Mouse (Mus musculus) olfactory bulb, adult 2 months (tissue): Measurements from ENCODE around the gene Slc35d1.

Source experiments
- CTCF ChIP-seq: fragments of 200-500 bp; IDR thresholded peaks from 2 replicates; pipeline ENCODE4 v1.5.1; 2012; ENCODE audit warnings: low read depth, mild to moderate bottlenecking, low read length, moderate library complexity; ENCODE audit not compliant: insufficient read depth
- POLR2A ChIP-seq: fragments of 200-500 bp; IDR thresholded peaks from 2 replicates; pipeline ENCODE4 v1.6.1; 2012; ENCODE audit warnings: mild to moderate bottlenecking, low read depth, low read length, moderate library complexity; ENCODE audit not compliant: insufficient read depth

DNA sequence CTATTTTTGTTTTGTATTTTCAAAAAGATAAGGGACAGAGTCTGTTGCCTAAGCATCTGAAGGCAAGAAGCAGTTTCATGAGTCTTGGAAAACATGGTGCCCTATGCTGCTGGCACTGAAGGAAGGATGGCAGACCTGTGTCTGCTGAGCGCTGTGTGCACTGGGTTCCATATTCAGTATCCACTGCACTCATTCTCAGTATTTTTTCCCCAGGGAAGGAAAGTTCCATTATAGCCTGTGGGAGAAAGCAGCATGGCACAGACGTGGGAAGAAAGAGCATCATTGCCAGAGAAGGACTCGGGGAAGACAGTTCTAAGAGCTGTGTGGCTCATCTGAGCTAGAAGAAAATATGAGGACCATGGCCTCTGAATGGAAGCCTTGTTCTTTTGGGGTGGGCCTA, 43.7 kb downstream of the Slc35d1 start:
- TF ChIP-seq CTCF (no peak), POLR2A (no peak)
